Mouse (Mus musculus): ENCODE measurements around the gene Fam126b.
A peak's percentile ranks its signal among the peaks of the same experiment; 100 is the strongest.
"Not testable (repeated sequence)": the region's sequence is repeated elsewhere in the genome, so short reads cannot be mapped to it uniquely, and the experiment has no call there.

Fam126b gene

DNA sequence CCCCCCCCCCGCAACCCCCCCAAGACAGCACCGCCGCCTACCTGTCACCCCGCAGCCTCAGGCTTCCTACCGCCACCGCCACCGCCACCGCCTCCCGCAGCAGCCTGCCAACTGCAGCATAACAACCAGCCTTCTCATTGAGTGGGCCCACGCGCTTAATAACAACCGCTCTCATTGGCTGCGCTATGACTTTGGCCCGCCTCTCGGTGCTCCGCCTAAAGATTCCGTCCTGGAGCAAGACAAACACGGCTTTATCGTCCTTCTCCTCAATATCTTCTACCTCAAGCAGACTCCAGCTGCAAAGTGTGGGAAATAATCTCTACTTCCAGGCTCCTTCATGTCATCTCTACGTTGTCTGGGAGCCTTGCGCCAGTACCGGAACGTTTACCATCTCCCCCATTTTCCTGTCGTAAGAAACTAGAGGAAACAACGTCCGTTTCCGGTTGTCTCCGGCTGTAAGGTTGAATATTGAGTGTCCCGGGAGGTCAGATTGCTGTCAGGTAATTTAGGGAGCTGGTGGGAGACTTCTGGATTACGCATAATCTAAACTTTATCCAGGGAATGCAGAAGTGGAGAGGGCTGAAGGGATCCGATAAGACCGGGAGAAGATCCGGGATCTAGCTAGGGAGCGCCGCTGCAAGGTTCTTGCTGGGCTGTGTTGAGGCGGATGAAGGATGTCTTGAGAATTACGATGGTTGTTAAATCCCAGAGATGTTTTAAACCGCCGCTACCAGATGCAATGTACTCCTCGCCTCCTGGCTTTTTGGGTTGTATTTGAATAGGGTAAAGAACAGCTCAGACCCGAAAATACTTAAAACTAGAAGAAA is at the start of gene Fam126b, which contains the start of gene Ndufb3:
Gene Fam126b (minus strand): TSS at position 153 of the 827 bp plus-strand sequence.
Gene Ndufb3 (plus strand): TSS at position 214 of the 827 bp plus-strand sequence.
- DNase-seq: peak; percentile 93

DNA sequence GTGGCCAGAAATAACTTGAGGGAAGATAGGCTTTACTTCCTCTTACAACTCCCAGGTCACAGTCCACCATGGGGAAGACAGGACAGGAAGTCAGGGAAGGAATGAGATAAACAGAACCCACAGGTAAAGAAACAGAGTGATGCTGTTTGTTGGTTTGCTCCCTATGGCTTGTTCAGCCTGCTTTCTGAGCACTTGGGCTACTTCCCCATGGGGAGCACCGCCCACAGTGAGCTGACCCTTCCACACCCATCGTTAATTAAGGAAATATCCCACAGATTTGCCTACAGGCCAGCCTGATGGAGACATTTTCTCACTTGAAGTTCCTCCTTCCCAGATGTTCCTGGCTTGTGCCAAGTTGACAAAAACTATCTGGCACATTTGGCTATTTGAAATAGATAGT is 42.7 kb upstream of the Fam126b start:
- DNase-seq: not testable (repeated sequence)

DNA sequence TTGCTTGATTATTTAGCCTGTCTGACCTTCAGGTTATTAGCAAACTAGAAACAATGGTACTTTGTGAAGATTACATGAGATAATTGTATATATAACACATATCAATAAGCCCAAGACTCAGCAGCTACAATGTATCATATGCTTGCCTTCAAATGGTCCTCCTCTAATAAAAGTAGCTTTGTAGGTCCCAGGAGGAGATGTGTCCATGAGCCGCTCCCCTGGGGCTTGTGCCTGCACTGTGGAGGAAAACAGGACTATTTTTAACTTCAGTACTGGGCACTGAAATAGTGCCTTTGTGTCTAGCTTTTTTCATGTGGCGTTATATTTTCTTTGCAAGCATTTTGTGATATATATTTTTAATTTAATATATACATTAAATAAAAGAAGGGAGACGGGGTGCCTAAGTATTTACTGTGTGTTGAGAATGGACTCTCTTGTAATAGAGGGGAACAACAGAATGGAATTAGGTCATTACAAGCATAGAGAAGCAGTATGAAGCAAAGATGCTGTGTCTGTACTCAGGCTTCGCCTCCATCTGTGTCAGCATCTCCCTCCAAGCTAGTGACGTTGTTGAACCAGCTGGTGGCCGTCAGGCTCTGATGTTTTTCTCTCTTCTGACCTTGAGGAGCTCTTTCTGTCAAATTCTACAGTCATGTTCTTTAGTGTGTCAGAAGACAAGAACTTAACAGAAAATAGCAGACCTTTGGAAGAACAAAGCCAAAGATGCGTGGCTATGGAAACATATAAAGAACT is 36.0 kb upstream of the Fam126b start:
- DNase-seq: no peak

DNA sequence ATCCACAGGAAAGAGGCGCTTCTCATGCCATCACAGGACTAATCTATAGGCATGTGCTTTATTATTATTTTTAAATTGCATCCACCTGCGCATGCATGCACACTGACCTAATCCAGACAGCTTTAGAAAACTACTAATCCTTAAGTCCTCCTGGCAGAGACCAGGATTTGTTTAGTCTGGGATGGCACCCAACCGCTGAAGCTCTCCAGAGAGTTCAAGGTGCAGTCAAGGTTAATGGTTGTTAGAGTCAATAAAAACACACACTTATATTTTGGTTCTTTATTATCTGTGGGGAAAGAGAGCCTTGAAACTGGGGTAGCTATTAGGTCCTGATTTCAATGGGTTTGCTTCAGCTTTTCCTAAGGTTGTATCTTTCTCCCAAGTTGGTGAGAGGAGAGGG is 35.1 kb upstream of the Fam126b start:
- DNase-seq: peak; percentile 73

DNA sequence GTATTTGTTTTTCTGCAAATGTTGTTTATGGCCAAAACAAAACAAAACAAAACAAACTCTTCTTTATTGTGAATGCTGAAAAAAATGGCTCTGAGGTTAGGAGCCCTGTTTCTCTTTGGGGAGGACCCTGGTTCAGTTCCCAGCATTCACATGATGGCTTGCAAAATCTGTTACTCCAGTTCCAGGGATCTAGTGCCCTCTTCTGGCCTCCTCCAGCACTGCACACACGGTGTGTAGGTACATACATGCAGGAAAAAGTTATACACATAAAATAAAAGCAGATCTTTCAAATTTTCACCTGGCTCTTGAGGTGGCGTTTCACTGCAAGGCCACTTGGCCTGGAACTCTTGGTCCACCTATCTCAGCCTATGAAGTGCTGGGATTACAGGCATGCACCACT is 32.6 kb upstream of the Fam126b start:
- no peak for DNase-seq

DNA sequence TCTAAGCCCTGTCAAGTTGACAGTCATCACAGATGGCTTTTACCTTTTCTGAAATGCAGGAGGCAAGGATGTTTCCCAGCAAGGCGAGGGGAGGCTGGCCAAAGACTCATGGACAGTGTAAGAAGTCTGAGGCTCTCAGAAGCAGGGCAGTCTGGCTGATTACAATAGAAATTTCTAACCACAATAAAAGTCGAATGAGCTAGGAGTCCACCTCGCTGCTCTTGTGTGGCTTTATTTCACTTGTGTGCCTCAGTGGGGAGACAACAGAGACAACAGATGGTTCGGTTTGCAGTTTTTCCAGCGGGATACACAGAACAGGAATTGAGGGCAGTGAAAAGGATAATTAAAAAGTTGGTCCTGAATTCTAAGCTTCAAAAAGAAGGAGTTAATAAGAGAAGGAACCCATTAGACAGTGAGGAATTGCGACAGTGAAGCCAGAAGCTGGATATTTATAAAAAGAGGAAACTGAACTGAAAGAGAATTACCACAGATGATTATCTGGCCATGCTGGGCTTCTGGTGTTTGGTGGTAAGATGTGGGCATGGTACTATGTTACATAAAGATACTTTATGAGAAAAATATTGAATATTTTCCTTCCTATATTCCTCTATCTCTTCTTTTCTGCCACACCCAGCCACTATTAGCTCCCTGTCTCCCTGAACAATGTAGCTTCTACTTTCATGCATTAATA is 32.0 kb upstream of the Fam126b start:
- DNase-seq: no peak

DNA sequence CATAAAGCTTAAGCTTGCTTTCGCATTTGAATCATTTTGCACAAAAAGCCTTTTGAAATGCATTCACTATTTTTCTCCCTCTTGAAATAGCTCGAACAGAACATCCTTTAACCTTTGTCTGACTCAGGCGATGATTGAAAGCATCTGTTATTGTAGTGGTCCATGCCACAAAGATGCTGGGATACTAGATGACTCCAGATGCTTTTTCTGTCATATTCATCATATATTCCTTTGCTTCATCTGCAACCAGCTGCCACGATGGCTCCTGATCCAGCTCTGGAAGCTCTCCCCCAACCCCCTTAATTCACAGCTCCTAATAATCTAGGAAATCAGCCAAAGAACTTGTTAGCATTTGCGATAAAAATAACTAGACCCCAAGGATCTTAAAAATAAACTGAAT is 31.0 kb upstream of the Fam126b start:
- no peak for DNase-seq

DNA sequence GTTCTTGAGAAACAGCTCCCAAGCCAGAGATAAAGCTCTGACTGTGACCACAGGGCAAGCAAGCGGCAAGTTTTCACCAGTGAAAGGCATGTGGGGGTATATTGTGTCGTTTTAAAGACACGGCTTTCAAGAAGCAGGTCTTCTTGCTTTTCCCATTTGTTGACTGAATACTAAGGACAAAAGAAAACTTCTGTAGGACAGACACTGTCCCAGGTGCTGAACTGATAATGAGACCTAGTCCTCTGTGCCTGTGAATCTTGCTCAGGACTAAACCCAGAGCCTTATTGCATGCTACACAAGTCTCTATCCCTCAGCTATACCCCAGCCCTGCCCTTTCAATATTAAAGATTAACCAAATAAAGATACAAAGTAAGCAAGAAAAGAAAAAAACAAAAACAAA is 30.1 kb upstream of the Fam126b start:
- DNase-seq: no peak

DNA sequence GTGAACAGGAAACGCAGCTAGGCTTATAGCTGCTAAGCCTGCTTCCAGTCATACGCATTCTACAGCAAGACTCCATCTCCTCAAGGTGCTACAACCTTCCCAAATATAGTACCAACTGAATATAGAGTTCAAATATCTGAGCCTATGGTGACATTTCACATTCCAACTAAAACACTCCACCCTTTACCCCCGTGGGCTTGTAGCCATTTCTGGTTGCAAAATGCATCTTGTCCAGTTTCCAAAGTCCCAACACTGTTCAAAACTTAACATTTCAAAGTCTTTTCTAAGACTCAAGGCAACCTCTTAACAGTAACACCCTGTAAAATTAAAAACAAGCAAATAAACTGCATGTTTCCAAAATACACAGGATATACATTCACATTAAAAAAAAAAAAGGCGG is 29.0 kb upstream of the Fam126b start:
- DNase-seq: no peak

DNA sequence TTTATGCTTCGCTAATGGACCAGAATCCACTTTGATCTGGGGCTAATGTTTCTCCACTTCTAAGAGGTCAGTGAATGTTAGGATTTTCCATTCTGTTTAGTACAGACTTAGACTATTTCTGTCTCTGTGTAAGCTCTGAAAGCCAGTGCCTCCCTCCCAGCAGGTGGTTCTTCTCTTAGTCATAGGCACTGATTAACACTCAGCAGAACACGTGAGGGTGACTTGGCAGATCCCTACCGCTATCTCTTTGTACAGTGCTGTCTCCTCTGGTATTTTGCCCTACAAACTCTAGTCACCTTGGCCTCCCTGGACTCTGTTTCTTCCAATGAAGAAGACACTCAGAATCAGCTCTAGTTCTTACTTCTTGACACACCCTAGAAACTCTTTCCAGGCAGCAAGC is 28.3 kb upstream of the Fam126b start:
- DNase-seq: peak; percentile 95

DNA sequence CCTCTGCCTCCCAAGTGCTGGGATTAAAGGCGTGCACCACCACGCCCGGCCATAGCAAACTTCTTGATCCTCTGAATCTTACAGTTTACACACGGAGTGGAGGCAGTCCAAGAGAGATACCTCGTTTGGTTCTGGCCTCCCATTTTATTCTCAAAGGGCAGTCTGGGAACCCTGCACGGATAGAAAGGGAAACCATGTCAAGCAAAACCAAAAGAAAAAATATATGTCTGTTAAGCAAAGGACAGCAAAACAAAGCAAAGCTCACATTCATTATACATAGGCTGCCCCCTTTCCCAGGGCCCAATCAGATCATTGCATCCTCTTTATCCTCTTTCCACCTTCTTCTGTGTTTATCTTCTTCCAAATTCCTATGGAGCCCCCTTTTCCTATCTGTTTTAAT is 27.7 kb upstream of the Fam126b start:
- peak; percentile 38 for DNase-seq

DNA sequence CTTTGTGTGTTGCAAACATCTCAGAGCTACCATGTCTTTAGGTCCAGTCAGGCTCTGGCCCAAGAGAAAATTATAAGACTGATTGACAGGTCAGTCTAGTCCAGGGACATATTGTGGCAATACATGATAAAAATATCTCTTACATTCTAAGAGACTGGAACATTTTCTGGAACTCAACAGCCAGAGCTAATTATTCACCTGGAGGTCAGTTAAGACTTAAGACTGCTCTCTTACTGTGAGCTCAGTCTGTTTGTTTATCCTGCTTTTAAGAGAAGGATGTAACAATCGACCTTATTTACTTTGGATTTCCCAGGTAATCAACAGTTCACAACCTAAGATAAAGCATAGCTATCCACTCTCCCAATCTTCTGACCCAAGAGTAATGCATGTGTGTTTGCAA is 24.5 kb upstream of the Fam126b start:
- peak; percentile 78 for DNase-seq

DNA sequence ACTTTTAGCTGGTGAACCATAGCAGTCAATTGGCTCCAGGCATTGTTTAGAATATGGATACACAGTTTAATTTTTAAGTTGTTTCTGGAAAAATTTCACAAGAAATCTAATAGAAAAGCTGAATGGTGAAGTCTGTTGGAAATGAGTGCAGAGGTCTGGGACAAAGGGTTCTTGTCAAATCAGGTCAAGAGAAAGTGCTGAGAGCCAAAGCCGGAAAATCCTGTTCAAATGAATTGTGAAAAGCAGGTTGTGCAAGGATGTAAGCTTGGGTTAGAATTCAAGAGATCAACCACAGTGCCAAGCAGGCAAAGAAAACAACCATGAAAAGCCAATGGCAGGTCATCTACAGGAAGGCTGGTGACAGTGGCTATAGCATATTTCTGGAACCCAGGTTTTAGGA is 24.0 kb upstream of the Fam126b start:
- DNase-seq: peak; percentile 74

DNA sequence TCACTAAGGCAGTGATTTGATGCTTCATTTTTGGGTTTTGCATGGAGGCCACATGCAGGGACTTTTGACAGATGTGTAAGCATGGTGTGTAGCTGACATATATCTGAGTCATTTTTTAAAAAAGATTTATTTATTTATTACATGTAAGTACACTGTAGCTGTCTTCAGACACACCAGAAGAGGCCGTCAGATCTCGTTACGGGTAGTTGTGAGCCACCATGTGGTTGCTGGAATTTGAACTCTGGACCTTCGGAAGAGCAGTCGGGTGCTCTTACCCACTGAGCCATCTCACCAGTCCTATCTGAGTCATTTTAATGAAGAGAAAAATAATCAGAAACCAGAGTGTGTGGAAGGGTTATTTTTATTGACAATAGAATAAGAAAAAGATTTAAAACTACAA is 23.5 kb upstream of the Fam126b start:
- peak; percentile 76 for DNase-seq

DNA sequence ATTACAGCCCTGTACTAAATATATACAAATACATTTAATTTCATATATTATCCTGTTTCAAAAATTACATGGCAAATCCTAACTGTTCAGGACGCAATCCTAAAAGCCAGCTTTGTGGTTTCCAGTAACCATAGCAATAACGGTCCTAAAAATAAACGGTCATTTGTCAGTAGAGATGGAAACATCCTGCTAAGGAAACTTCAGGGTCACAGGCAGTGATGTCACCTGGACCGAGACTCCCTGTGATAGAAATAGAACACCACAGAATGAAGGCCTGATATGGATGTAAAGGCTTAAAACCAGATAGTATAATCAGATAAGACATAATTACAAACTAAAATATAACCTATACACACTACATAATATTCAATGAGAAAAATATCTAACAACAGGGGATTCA is 17.6 kb upstream of the Fam126b start:
- no peak for DNase-seq

DNA sequence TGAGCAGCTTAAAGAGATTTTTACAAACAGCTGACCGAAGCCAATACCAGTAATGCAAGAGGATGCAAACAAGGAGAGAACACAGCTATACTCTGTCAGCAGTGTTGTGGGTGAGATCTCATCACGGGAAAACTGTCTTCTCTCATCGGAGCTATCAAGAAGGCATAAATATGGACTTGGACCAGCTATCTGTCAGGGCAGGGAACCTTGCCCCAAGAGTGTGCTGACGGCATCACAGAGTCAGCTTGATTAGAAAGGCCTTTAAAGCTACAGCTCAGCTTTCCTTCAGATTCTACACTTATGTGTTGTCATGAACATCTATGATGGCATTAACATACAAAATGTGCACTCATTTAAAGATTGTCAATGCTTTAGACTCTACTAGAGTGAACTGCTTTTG is 16.6 kb upstream of the Fam126b start:
- DNase-seq: peak; percentile 38

DNA sequence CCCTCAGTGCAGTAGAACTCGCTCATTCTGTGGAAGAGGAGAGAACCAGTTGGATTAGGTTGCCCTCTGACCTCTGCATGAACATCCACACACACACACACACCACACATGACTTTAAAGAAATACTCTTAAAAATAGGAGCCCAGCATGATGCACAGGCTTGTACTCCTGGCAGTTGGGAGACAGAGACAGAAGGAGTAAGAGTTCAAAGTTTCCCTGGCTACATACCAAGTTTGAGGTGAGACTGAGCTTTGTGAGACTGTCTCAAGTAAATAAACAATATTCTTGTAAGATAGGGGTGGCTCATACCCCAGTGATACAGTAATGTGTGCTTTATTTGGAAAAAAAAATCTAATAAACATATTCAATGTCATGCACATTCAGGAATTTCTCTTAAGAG is 1.4 kb upstream of the Fam126b start:
- DNase-seq: peak; percentile 56

DNA sequence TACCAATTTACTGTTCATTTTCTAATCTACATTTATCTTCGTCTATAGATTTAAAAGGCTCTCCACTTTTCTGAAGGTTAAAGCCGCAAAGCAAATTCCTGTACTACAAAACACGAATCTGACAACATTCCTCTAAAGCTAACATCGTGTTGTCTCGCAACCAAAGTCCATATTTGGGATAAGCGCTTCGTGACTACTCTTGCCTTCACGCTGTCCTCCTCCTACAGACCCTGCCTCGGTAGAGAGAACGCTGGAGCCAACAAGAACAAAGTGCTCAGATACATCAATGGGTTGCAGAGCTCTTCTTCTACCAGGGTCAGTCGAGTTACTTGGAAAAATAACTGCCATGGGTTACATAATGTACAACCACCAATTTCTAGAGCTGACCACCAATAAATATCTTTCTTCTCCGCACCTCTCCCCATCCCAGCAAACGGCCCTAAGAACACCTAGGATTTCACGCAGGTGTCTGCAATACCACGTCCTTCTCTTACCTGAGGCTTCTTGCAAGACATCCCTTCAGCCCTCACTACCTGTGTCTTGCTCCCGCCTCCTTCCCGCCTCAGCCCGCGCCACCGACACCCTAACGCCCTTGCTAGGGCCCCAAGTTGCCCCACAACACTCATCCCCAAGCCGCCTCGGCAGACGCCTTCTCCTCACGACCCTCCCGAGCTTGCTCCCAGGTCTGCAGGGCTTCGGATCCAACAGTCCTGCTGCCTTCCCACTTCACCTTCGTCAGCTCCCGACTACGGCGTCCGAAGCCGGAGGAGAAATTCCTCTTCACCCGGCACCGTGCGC is 551 bp downstream of the Fam126b start:
- DNase-seq: peak; percentile 35

DNA sequence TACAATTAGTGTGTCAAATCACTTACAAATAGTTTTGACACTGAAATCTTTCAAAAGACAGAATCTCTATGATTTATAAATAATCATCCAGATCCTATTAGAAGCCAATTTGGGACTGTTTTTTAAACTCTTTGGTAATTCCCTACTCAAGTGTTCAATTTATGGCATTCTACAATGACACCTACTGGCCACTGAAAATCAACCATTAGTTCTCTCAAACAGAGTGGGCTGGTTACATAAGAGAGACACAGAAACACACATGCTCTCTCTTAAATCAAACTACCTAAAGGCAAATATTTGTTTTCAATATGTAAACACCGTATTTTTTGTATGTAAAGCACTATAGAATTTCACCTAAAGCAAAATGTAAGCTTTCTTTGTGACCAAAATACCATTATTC is 1.9 kb downstream of the Fam126b start:
- peak; percentile 59 for DNase-seq

DNA sequence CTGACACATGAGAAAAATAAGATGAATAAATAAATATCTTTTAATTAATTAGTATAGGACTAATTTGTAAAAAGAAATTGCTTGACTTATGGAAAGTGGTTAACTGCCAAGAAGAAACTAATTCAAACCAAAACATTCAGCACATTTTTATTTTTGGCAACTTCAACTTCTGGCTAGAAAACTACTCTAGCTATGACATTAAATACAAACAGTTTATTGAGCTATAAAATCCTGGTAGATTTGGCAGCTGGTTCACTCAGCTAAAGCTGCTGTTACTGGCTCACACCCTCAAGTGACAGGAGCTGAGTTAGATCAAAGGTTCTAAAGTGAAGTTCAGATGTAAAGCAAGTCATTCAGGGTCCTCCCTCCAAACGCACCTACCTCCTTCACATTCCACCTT is 3.5 kb downstream of the Fam126b start:
- DNase-seq: no peak

DNA sequence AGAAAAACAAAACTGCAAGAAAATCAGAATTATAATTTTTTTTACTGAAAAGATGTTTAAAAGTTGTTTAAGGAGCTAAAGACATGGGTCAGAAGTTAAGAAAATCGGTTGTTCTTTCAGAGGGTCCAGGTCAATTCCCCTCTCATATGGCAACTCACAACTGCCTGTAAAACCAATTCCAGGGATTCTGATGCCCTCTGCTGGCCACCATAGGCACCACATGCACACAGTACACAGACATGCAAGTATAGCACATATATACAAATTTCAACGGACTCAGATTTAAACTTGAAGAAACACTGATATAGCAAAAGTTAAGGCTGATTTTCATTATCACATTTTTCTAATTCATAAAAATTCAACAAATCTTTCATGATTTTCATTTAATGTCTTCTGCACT is 6.9 kb downstream of the Fam126b start:
- peak; percentile 65 for DNase-seq

DNA sequence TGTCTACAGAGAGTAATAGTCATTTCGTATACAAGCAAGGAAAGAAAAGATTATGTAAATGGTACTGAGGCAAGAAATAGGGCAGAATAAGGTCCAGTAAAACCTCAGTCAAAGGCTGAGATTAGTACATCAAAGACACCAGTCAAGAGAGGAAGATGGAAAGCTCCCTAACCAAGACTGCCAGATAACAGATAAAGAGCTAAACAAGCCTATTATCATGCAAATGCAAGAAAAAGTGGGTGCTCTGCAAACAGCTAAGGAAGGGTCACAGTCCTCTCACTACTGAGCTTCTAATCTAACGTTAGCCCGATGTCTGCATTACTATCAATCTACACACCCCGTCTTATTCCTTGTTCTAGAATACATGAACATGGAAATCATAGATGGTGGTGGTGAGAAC is 15.7 kb downstream of the Fam126b start:
- DNase-seq: no peak

All from kidney, adult 9 months (tissue).